Mouse (Mus musculus) heart, embryonic 13.5 days (tissue): ENCODE data around the gene Gpatch1. TPM values are rescaled to one million over a fixed set of nuclear protein-coding genes. Genes with fewer than 3 reads are reported as not detected.
"Not testable (repeated sequence)": the region's sequence is repeated elsewhere in the genome, so short reads cannot be mapped to it uniquely, and the experiment has no call there.

Experiments
- ATAC-seq: fragments of 200-750 bp; cut with Nextera tagmentation; 2 replicates; pipeline ENCODE4 v1.8.0; 2017; ENCODE audit warnings: moderate TSS enrichment; ENCODE audit not compliant: insufficient number of reproducible peaks, low FRiP score, low TSS enrichment; ENCODE audit errors: extremely low read depth
- H3K27ac ChIP-seq: fragments of 300-500 bp; sonication (generic); replicated peaks from 2 replicates; pipeline ENCODE4 v1.5.1; 2015; ENCODE audit warnings: moderate library complexity, mild to moderate bottlenecking, inconsistent platforms
- H3K27me3 ChIP-seq: fragments of 300-500 bp; sonication (generic); replicated peaks from 2 replicates; pipeline ENCODE4 v1.6.1; 2015; ENCODE audit warnings: mild to moderate bottlenecking, inconsistent platforms
- H3K36me3 ChIP-seq: fragments of 300-500 bp; sonication (generic); 2 replicates; pipeline ENCODE4 v1.6.1; 2015; ENCODE audit warnings: mild to moderate bottlenecking, inconsistent platforms
- H3K4me1 ChIP-seq: fragments of 300-500 bp; sonication (generic); 2 replicates; pipeline ENCODE4 v1.6.1; 2015; ENCODE audit warnings: inconsistent platforms
- H3K4me2 ChIP-seq: fragments of 300-500 bp; sonication (generic); 2 replicates; pipeline ENCODE4 v1.6.1; 2015; ENCODE audit warnings: inconsistent platforms, mild to moderate bottlenecking, moderate library complexity
- H3K4me3 ChIP-seq: fragments of 300-500 bp; sonication (generic); 2 replicates; pipeline ENCODE4 v1.5.1; 2015; ENCODE audit warnings: moderate library complexity, mild to moderate bottlenecking, inconsistent platforms
- H3K9ac ChIP-seq: fragments of 300-500 bp; sonication (generic); 2 replicates; pipeline ENCODE4 v1.6.1; 2015; ENCODE audit warnings: inconsistent platforms, mild to moderate bottlenecking, moderate library complexity
- H3K9me3 ChIP-seq: fragments of 300-500 bp; sonication (generic); 2 replicates; pipeline ENCODE4 v1.6.1; 2016; ENCODE audit warnings: inconsistent platforms
- WGBS: fragments of 180-500 bp; shearing (Covaris S2); methylation state at CpG from one replicate; pipeline ENCODE4 v1.1.7; 2015; ENCODE audit warnings: mixed read lengths; 5-methylcytosine and 5-hydroxymethylcytosine counted together
- polyA plus RNA-seq: library from polyadenylated mRNA; unstranded; fragments of >200 nt; fragmentation: Nextera tagmentation; extraction: Ambion mirVana; gene quantifications from 2 replicates; pipeline ENCODE4 v1.2.1, GENCODE M21; 2015

Gpatch1 gene
- polyA plus RNA-seq, 1 experiment from 2014 or later: 11.0 TPM

DNA sequence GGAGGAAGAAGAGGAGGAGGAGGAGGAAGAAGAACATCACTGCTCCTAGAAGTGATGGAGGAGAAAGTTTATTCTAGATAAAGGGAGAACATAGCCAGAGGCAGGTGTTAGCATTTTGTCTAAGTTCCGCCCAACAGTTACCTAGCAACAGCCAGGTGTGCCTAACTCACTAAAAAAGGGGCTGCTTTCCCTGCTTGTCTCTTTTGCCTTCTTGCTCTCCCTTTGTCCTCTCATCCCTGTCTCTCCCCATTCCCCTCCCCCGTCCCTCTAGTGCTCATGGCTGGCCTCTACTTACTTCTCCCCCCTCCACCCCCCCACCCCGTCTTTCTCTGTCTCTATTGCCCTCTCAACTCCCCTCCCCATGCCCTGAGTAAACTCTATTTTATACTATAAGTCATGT lies 3.9 kb upstream of the Gpatch1 start:
- no peak overlapping the region for H3K9ac ChIP-seq
- H3K27ac ChIP-seq: no peak overlapping the region
- no peaks in the 10 kb centered on the region for H3K9me3 ChIP-seq
- 48% methylated on average over 3 of the region's 3 CpGs for WGBS
- peaks cover 12% of the 10 kb centered on the region for H3K4me1 ChIP-seq
- H3K27me3 ChIP-seq: no peaks in the 10 kb centered on the region
- H3K4me3 ChIP-seq: no peak overlapping the region
- no peak for ATAC-seq
- H3K36me3 ChIP-seq: no peaks in the 10 kb centered on the region
- H3K4me2 ChIP-seq: no peak overlapping the region

DNA sequence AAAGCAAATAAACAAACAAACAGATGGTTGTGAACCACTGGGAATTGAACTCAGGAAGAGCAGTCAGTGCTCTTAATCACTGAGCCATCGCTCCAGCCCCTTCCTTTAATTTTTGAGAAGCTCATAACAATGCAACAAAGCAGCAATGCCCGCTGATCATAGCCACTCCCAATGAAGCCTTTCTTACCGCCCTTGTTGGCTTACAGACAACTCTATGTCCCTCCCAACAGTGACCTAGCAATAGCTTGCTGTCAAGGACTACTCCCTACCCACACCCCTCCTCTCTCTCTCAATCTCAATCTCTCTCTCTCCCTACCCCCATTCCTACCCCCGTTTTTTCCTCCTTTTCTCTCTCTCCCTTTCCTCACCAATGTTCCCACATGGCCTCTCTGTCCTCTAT lies 1.5 kb upstream of the Gpatch1 start:
- H3K4me2 ChIP-seq: no peak overlapping the region
- H3K36me3 ChIP-seq: no peaks in the 10 kb centered on the region
- H3K27ac ChIP-seq: no peak overlapping the region
- whole genome bisulfite sequencing: 75% methylated on average over 4 of the region's 4 CpGs
- no peaks in the 10 kb centered on the region for H3K9me3 ChIP-seq
- no peaks in the 10 kb centered on the region for H3K27me3 ChIP-seq
- H3K9ac ChIP-seq: no peak overlapping the region
- no peak for ATAC-seq
- peaks cover 15% of the 10 kb centered on the region for H3K4me1 ChIP-seq
- H3K4me3 ChIP-seq: no peak overlapping the region

GRCm38 (mm10) chr7:35319221-35319620 lies 981 bp upstream of the Gpatch1 start:
- not testable (repeated sequence) for H3K4me2 ChIP-seq, H3K9me3 ChIP-seq, H3K9ac ChIP-seq, ATAC-seq, H3K27ac ChIP-seq, H3K36me3 ChIP-seq, H3K27me3 ChIP-seq, H3K4me3 ChIP-seq
- 26% methylated on average over 3 of the region's 3 CpGs for WGBS
- H3K4me1 ChIP-seq: peaks cover 15% of the 10 kb centered on the region

GRCm38 (mm10) chr7:35314156-35314555 lies 4.1 kb downstream of the Gpatch1 start:
- H3K4me3 ChIP-seq: no peak overlapping the region
- no peak overlapping the region for H3K9ac ChIP-seq
- no peak overlapping the region for H3K4me2 ChIP-seq
- ATAC-seq: no peak
- peaks cover 21% of the 10 kb centered on the region for H3K36me3 ChIP-seq
- no peaks in the 10 kb centered on the region for H3K9me3 ChIP-seq
- no peak overlapping the region for H3K27ac ChIP-seq
- H3K4me1 ChIP-seq: peaks cover 9% of the 10 kb centered on the region
- H3K27me3 ChIP-seq: no peaks in the 10 kb centered on the region

GRCm38 (mm10) chr7:35311214-35311613 lies 7.0 kb downstream of the Gpatch1 start:
- Histone ChIP-seq H3K4me3 (no peak overlapping the region), H3K27me3 (no peaks in the 10 kb centered on the region), H3K27ac (no peak overlapping the region), H3K36me3 (peaks cover 50% of the 10 kb centered on the region), H3K9ac (no peak overlapping the region), H3K9me3 (no peaks in the 10 kb centered on the region), H3K4me2 (no peak overlapping the region), H3K4me1 (no peaks in the 10 kb centered on the region)
- no peak for ATAC-seq
- 85% methylated on average over 3 of the region's 3 CpGs for WGBS

DNA sequence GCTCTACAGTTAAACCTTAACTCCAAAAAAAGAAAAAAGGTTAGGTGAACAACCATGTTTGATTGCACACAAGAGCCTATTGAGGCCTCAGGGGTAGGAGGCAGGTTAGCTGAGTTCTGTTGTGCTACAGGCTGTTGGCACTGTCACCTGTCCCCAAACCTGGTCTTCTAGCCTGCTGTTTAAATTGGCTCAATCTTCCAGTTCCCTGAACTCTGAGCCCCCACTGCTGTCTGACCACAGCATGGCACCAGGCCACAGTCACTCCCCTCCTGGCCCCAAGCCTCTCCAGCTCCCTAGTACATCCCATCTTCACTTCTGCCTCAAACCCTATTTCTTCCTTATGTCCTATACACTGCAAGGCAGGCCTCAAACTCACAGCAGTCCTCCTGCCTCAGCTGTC lies 17.4 kb downstream of the Gpatch1 start:
- Histone ChIP-seq H3K36me3 (peaks cover 92% of the 10 kb centered on the region), H3K9me3 (no peaks in the 10 kb centered on the region), H3K4me3 (no peak overlapping the region), H3K4me2 (no peak overlapping the region), H3K4me1 (no peaks in the 10 kb centered on the region), H3K9ac (no peak overlapping the region), H3K27ac (no peak overlapping the region), H3K27me3 (no peaks in the 10 kb centered on the region)
- no peak for ATAC-seq

DNA sequence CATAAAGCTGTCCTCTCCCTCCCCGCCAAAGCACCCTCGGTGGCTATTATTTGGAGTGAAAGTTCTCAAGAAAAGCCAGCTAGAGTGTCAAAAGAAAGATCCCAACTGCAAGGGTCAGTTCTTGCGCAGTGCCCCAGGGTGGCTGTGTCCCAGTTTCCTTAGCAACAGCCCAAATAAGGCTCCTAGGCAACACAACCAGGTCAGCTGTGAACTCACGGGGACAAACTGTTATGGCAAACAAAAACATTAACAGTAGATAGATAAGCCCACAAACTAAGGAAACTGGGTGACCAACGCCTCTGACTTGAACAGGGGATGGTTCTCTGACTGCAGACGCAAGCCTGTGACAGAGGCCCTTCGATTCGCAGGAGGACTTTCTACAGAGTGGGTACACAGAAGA lies 18.6 kb downstream of the Gpatch1 start:
- Histone ChIP-seq H3K27me3 (no peaks in the 10 kb centered on the region), H3K9ac (no peak overlapping the region)
- no peak for ATAC-seq

DNA sequence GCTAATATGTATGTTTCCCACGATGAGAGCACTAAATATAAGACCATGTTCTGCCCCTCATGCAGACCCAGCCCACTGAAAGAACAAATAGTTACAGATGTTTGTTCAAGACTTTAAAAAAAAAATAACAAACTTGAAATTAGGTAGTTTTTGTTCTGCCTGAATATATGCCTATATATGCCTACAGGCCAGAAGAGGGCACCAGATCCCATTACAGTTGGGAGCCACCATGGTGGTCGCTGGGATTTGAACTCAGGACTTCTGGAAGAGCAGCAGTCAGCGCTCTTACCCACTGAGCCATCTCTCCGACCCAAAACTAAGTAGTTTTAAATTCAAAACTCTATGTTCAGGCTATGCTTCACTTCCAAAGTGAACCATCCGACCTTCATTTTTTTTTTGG lies 20.4 kb downstream of the Gpatch1 start:
- WGBS: 90% methylated on average over 5 of the region's 5 CpGs
- no peak overlapping the region for H3K4me3 ChIP-seq
- H3K4me1 ChIP-seq: no peaks in the 10 kb centered on the region
- no peak overlapping the region for H3K27ac ChIP-seq
- H3K4me2 ChIP-seq: no peak overlapping the region
- no peak overlapping the region for H3K9ac ChIP-seq
- no peaks in the 10 kb centered on the region for H3K27me3 ChIP-seq
- ATAC-seq: no peak
- peaks cover 93% of the 10 kb centered on the region for H3K36me3 ChIP-seq
- H3K9me3 ChIP-seq: no peaks in the 10 kb centered on the region

More for the DNA sequence above, 18.6 kb downstream of the Gpatch1 start:
- Histone ChIP-seq H3K36me3 (peaks cover 92% of the 10 kb centered on the region), H3K4me2 (no peak overlapping the region), H3K9me3 (no peaks in the 10 kb centered on the region), H3K27ac (no peak overlapping the region), H3K4me3 (no peak overlapping the region), H3K4me1 (no peaks in the 10 kb centered on the region)
- WGBS: 71% methylated on average over 8 of the region's 8 CpGs

GRCm38 (mm10) chr7:35295631-35296030 lies 22.6 kb downstream of the Gpatch1 start:
- H3K9me3 ChIP-seq: no peaks in the 10 kb centered on the region
- no peak for ATAC-seq
- H3K9ac ChIP-seq: no peak overlapping the region
- H3K4me1 ChIP-seq: no peaks in the 10 kb centered on the region
- no peak overlapping the region for H3K27ac ChIP-seq
- H3K36me3 ChIP-seq: peaks cover 93% of the 10 kb centered on the region
- H3K27me3 ChIP-seq: no peaks in the 10 kb centered on the region
- 85% methylated on average over 2 of the region's 2 CpGs for WGBS
- H3K4me2 ChIP-seq: no peak overlapping the region
- no peak overlapping the region for H3K4me3 ChIP-seq

DNA sequence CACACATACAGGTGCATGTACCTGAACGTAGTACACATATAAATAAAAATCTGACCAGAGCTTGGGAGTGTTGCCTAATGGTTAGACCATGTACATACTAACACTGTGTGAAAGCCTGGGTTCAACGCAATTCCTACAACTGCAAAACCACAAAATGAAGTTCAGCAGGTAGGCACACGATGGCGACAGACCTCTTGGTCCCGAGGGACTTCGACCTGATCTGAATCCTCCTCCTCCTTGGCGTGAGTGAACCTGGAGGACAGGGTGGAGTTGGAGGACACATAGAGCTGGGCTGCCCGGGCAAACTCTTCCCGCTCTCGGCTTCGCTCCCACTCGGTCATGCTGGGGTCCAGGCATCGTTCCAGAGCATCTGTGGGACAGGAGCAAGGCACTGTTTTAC lies 24.8 kb downstream of the Gpatch1 start:
- H3K27me3 ChIP-seq: no peaks in the 10 kb centered on the region
- no peaks in the 10 kb centered on the region for H3K9me3 ChIP-seq
- peaks cover 97% of the 10 kb centered on the region for H3K36me3 ChIP-seq
- no peaks in the 10 kb centered on the region for H3K4me1 ChIP-seq
- WGBS: 93% methylated on average over 13 of the region's 13 CpGs
- no peak overlapping the region for H3K4me3 ChIP-seq
- H3K27ac ChIP-seq: no peak overlapping the region
- no peak overlapping the region for H3K4me2 ChIP-seq
- ATAC-seq: no peak
- no peak overlapping the region for H3K9ac ChIP-seq

DNA sequence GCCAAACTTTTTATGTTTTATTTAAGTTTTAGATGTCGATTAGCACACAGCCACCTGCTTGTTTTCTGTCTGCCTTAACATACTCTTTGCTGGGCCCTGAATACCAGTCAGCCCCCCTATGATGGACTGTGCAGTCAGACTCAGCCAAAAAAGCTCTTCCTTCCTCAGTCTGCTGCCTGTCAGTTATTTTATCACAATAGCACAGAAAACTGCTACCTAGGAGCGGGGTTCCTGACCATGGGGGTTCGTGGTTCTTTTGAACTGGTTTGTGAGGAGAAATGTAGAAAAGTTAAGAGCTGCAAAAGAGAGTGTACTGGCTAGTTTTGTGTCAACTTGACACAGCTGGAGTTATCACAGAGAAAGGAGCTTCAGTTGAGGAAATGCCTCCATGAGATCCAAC lies 39.3 kb downstream of the Gpatch1 start:
- 86% methylated on average over 3 of the region's 3 CpGs for WGBS
- Histone ChIP-seq H3K4me3 (no peak overlapping the region), H3K4me1 (no peaks in the 10 kb centered on the region), H3K9ac (no peak overlapping the region), H3K27ac (no peak overlapping the region), H3K27me3 (no peaks in the 10 kb centered on the region), H3K9me3 (peaks cover 33% of the 10 kb centered on the region), H3K36me3 (peaks cover 86% of the 10 kb centered on the region), H3K4me2 (no peak overlapping the region)
- no peak for ATAC-seq

DNA sequence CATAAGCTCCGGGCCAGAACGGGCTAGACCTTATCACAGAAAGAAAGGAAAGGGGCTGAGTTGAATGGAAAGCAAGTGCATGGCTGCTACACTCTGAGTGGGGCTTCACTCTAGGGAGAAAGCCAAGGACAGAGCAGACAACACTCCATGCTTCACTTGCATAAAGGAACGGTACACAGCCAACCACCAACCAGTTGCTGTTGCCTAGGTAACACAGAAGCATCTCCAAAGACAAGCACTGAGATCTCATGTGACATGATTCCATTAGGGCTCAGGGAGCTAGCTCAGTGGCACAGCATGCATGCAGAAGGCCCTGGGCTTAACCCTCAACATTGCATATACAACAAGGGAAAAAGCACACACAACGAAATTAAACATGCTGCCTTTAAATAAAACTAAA lies 40.8 kb downstream of the Gpatch1 start:
- H3K4me1 ChIP-seq: no peaks in the 10 kb centered on the region
- peaks cover 71% of the 10 kb centered on the region for H3K36me3 ChIP-seq
- H3K4me2 ChIP-seq: no peak overlapping the region
- H3K9ac ChIP-seq: no peak overlapping the region
- peaks cover 33% of the 10 kb centered on the region for H3K9me3 ChIP-seq
- 74% methylated on average over 4 of the region's 4 CpGs for WGBS
- H3K27ac ChIP-seq: no peak overlapping the region
- H3K27me3 ChIP-seq: no peaks in the 10 kb centered on the region
- H3K4me3 ChIP-seq: no peak overlapping the region
- no peak for ATAC-seq
